Mouse (Mus musculus) liver, embryonic 13.5 days (tissue): ENCODE measurements at regions not wholly inside any gene's neighbourhood (a gene's known extent, or its start where the extent isn't known, plus 50 kb on each side); places are given as distances from the start of the nearest gene placed in this dataset.
A peak's percentile ranks its signal among the peaks of the same experiment; 100 is the strongest.

Experiments
- ATAC-seq: fragments of 200-750 bp; cut with Nextera tagmentation; 2 replicates; pipeline ENCODE4 v1.8.0; 2017; ENCODE audit warnings: low read depth, mild to moderate bottlenecking, moderate number of reproducible peaks, moderate library complexity
- DNase-seq: peaks from one replicate; pipeline ENCODE4 v3.0.0; 2022
- H3K27ac ChIP-seq: fragments of 300-500 bp; sonication (generic); 2 replicates; pipeline ENCODE4 v1.5.1; 2015; ENCODE audit warnings: moderate library complexity, mild to moderate bottlenecking, inconsistent platforms
- H3K27me3 ChIP-seq: fragments of 300-500 bp; sonication (generic); 2 replicates; pipeline ENCODE4 v1.6.1; 2015; ENCODE audit warnings: mild to moderate bottlenecking, inconsistent platforms
- H3K36me3 ChIP-seq: fragments of 300-500 bp; sonication (generic); 2 replicates; pipeline ENCODE4 v1.6.1; 2015; ENCODE audit warnings: mild to moderate bottlenecking, inconsistent platforms
- H3K4me1 ChIP-seq: fragments of 300-500 bp; sonication (generic); replicated peaks from 2 replicates; pipeline ENCODE4 v1.6.1; 2015; ENCODE audit warnings: inconsistent platforms
- H3K4me2 ChIP-seq: fragments of 300-500 bp; sonication (generic); 2 replicates; pipeline ENCODE4 v1.6.1; 2015; ENCODE audit warnings: inconsistent platforms, mild to moderate bottlenecking, moderate library complexity
- H3K4me3 ChIP-seq: fragments of 300-500 bp; sonication (generic); replicated peaks from 2 replicates; pipeline ENCODE4 v1.5.1; 2015; ENCODE audit warnings: mild to moderate bottlenecking, inconsistent platforms
- H3K9ac ChIP-seq: fragments of 300-500 bp; sonication (generic); 2 replicates; pipeline ENCODE4 v1.6.1; 2015; ENCODE audit warnings: mild to moderate bottlenecking, inconsistent platforms
- H3K9me3 ChIP-seq: fragments of 300-500 bp; sonication (generic); replicated peaks from 2 replicates; pipeline ENCODE4 v1.6.1; 2016; ENCODE audit warnings: inconsistent platforms
- WGBS: fragments of 180-500 bp; shearing (Covaris S2); methylation state at CpG from one replicate; pipeline ENCODE4 v1.1.7; 2015; ENCODE audit not compliant: insufficient replicate concordance; 5-methylcytosine and 5-hydroxymethylcytosine counted together

DNA sequence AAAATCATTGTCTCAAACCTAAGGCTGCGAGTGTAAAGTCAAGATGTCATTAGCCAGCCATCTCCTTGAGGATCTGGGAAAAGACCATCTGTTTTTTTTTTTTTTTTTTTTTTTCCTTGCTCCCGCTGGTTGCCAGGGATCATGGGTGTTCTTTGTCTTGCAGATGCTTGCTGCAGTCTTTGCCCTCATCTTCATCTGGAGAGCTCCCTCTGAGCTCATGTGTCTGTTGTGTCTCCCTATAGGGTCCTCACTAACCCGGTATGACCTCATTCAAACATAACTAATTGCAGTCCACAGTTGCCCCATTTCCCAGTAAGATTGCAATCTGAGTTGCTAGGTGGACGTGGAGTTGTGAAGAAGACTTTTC is 77.3 kb upstream of the Bbx start:
- no peaks in the 10 kb centered on the region for H3K4me1 ChIP-seq

DNA sequence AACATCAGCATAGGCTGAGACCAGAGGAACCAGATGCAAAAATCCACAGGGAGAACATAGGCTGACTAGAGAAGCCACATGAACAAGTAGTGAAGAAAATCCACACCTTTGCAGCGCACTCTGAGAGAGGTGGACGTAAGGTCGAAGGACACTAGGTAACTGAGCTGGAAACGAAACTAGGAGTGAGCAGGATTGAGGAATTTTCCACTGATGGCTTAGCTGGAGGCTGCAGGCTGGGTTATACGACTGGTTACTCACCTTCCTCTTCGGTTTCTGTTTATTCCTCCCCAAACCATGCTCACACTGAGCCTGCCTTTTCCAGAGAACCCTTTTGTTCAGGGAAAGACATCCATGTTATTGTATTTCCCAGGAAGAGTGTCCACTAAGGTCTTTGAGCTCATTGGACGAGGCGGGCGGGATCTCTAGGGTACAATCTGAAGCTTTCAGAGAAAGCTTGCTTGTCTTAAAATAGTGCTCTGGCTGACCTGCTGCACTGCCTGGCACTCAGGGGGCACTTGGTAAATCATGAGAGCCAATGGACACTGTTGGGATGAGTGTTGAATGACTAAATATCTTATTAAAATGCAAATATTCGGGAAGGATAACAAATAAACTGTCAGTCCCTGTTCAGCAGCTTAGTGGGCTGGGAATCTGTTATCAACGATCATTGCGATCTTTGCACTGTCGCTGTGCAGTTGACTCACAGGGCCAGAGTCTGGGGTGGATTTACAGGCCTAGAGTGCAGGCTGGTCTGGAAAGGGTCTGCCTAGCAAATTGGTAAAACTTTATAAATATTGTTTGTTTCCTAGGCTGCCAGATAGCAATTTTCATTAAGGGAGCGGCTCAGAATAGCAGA is 76.7 kb upstream of the Bbx start:
- no peak overlapping the region for H3K4me3 ChIP-seq
- H3K27ac ChIP-seq: no peak overlapping the region
- no peak overlapping the region for H3K9ac ChIP-seq
- DNase-seq (no peak), ATAC-seq (no peak)
- no peak overlapping the region for H3K4me2 ChIP-seq
- H3K9me3 ChIP-seq: no peaks in the 10 kb centered on the region
- H3K36me3 ChIP-seq: no peaks in the 10 kb centered on the region
- WGBS: 61% methylated on average over 14 of the region's 14 CpGs
- H3K4me1 ChIP-seq: no peaks in the 10 kb centered on the region
- H3K27me3 ChIP-seq: no peaks in the 10 kb centered on the region

More for the DNA sequence above, 77.3 kb upstream of the Bbx start:
- ATAC-seq (no peak), DNase-seq (no peak)
- no peaks in the 10 kb centered on the region for H3K9me3 ChIP-seq
- no peak overlapping the region for H3K4me2 ChIP-seq
- no peak overlapping the region for H3K27ac ChIP-seq
- no peaks in the 10 kb centered on the region for H3K36me3 ChIP-seq
- whole genome bisulfite sequencing: 45% methylated on average over 4 of the region's 4 CpGs
- no peak overlapping the region for H3K4me3 ChIP-seq
- no peaks in the 10 kb centered on the region for H3K27me3 ChIP-seq
- H3K9ac ChIP-seq: no peak overlapping the region

DNA sequence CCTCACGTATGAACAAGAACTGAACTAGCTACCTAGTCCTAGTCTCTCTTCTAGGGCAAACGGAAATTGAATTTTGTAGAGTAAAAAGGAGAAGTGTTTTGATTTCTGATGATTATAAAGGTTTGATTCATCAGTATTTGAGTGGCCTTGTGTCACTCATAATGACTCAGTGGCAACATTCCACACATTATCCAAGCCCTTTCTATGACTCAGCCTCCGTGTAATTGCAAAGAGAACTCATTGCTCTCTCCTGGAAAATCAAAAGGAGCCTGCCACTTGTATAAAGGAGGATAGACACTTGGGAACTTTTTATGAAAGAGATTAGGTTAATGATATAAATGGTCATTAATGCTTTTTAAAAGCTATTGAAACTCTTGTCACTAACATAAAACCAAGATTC is 72.4 kb upstream of the Bbx start:
- Histone ChIP-seq H3K4me2 (no peak overlapping the region), H3K4me3 (no peak overlapping the region), H3K4me1 (no peaks in the 10 kb centered on the region), H3K27me3 (no peaks in the 10 kb centered on the region), H3K9me3 (no peaks in the 10 kb centered on the region), H3K27ac (no peak overlapping the region), H3K36me3 (no peaks in the 10 kb centered on the region), H3K9ac (no peak overlapping the region)
- ATAC-seq (no peak), DNase-seq (no peak)
- 55% methylated on average over 3 of the region's 3 CpGs for WGBS

DNA sequence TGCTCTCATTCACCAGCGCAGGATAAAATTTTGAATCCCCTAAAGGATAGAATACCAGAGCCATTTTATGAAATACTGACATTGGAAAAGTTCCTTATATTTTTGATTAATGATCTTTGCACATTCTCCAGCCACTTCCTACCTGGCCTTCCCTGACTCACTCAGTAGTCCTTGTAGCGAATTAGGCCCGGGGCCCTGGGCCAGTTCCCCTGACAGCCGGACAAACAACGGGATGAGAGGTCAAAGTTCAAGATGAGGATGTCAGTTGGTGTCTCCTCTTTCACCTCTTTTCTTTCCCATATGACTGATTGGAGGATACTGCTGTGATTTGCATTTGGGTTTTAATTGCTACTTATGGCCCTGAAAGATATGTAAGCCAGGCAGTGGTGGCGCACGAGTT is 66.7 kb upstream of the Bbx start:
- no peak overlapping the region for H3K4me3 ChIP-seq
- no peaks in the 10 kb centered on the region for H3K27me3 ChIP-seq
- H3K4me1 ChIP-seq: no peaks in the 10 kb centered on the region
- no peak overlapping the region for H3K4me2 ChIP-seq
- no peaks in the 10 kb centered on the region for H3K36me3 ChIP-seq
- H3K27ac ChIP-seq: no peak overlapping the region
- no peak overlapping the region for H3K9ac ChIP-seq
- 71% methylated on average over 7 of the region's 7 CpGs for WGBS
- no peak for ATAC-seq
- no peaks in the 10 kb centered on the region for H3K9me3 ChIP-seq
- no peak for DNase-seq

GRCm38 (mm10) chr16:50493662-50494061 is 61.5 kb upstream of the Bbx start:
- Histone ChIP-seq H3K9me3 (no peaks in the 10 kb centered on the region), H3K9ac (no peak overlapping the region), H3K4me3 (no peak overlapping the region), H3K4me2 (no peak overlapping the region), H3K36me3 (no peaks in the 10 kb centered on the region), H3K27me3 (no peaks in the 10 kb centered on the region), H3K4me1 (no peaks in the 10 kb centered on the region), H3K27ac (no peak overlapping the region)
- no peak for DNase-seq
- no peak for ATAC-seq
- 75% methylated on average over 2 of the region's 2 CpGs for WGBS

GRCm38 (mm10) chr16:50489244-50489643 is 57.1 kb upstream of the Bbx start:
- no peak for ATAC-seq
- Histone ChIP-seq H3K27ac (no peak overlapping the region), H3K36me3 (no peaks in the 10 kb centered on the region), H3K27me3 (no peaks in the 10 kb centered on the region), H3K9me3 (no peaks in the 10 kb centered on the region), H3K4me3 (no peak overlapping the region), H3K4me1 (no peaks in the 10 kb centered on the region), H3K9ac (no peak overlapping the region), H3K4me2 (no peak overlapping the region)
- DNase-seq: no peak
- WGBS: 59% methylated on average over 6 of the region's 6 CpGs

DNA sequence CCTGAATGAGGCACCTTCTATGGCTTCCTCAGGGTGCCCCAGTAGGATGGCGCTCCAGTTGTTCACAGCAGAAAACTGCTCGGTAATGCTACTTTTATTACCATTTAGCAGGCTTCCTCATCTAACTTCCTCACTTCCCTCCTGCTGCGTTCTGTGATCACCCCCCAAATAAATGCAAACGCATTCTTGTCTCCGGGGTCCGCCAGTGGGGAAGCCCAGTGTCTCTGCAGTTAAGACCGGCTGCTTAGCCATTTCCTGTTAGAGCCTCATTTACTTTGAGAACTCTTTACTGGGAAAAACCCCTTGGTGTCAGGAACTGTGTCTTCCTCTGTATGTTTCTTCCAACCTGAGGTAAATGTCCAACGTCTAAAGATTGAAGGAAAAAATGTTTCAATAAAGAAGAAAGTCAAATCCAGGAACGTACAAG is 50.2 kb upstream of the Bbx start:
- Histone ChIP-seq H3K4me1 (no peaks in the 10 kb centered on the region), H3K9me3 (no peaks in the 10 kb centered on the region), H3K27me3 (no peaks in the 10 kb centered on the region), H3K27ac (no peak overlapping the region), H3K4me2 (peak overlapping the region; percentile 18; the same call in 1 of the 2 replicates), H3K4me3 (no peak overlapping the region), H3K9ac (no peak overlapping the region), H3K36me3 (no peaks in the 10 kb centered on the region)
- no peak for DNase-seq
- 7% methylated on average over 9 of the region's 9 CpGs for WGBS
- no peak for ATAC-seq
